Mouse (Mus musculus): ENCODE measurements around the gene Pmp22.

Gene Pmp22

DNA sequence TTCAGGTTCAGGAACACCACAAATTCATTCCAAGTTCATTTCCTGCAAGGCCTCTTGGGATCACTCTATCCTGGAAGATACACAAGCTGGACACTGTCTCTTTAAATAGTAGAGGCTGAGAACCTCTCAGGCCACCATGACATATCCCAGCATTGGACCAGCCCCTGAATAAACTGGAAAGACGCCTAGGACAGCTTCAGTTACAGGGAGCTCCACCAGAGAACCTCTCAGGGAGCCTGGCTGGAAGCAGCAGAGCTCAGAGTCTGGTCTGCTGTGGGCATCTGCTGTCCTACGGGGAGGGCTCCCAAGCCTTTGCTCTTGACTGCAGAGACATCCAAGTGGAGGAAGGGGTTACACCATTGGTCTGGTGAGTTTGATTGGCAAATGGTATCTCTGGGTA is at the start of gene Pmp22:
Pmp22 (plus strand) TSS at position 199 of the 400 bp plus-strand sequence.
- DNase-seq (ENCODE audit: low spot score): no peak

DNA sequence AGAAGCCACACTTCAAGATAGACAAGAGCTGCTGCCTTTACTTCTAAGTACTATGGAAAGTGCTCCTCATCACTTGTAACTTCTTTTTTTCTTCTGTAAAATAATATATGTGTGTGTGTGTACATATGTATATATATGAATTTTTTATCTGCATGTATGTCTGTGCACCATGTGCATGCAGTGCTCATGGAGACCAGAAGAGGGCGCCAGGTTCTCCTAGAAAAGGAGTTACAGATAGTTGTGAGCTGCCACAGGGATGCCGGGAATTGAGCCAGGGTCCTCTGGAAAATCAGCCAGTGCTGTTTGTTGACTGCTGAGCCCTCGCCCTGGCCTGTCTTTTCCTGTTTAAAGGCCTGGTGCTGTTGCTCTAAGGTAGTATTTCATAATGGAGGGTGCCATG is 44.2 kb upstream of the Pmp22 start:
- no peak for DNase-seq (ENCODE audit: low spot score)

DNA sequence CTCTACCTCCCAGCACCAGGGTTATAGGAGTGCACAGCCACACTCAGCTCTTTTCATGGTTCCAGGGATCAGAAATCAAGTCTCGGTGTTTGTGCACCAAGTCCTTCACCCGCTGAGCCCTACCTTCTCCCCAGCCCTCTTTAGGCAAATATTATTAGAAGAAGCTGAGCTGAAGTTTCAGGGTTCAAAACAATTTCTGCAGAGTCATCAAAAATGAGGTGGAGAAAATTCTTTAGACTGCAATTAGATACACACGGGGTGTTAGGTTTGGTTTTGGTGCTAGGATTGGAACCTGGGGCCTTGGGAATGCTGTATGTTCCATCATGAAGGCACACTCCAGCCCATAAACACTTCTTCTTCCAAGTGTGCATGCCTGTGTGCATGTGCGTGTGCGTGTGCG is 40.1 kb upstream of the Pmp22 start:
- no peak for DNase-seq (ENCODE audit: low spot score)

DNA sequence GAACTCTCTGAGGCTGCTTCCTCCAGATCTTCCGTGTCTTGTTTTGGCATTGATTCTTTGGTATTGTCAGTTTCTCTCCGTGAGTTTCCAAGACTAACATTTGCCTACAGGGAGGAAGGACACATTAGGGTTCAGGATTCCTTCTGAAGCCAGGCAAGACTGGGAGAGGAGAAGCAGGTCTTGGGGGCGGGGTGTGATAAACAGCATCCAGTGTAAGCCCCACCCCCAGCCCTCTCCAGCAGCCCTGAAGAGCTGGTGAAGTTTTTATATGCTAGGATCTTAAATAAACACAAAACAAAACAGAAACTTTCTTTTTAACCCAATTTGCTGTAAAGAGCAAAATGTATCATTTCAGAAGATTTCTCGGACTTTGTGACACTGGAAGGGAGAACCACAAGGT is 38.6 kb upstream of the Pmp22 start:
- DNase-seq (ENCODE audit: low spot score): no peak

DNA sequence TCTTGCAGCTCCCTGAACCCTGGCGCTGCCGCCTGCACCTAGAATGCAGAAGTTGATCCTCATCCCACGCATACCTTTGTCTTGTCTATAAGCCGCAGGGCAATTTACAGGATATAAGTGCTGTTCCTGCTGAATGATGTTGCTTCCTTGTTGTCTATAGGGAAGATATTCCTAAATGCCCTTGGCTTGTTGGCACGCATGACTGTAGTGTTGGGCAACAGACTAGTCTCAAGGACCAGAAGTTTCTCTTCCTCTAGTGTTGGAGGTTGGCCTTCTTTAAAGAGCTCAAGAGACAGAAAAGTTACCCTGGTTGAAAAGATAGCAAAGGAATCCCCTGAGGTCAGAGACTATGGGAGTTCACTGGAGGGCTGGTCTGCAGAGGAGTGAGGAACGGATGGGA is 37.8 kb upstream of the Pmp22 start:
- no peak for DNase-seq (ENCODE audit: low spot score)

DNA sequence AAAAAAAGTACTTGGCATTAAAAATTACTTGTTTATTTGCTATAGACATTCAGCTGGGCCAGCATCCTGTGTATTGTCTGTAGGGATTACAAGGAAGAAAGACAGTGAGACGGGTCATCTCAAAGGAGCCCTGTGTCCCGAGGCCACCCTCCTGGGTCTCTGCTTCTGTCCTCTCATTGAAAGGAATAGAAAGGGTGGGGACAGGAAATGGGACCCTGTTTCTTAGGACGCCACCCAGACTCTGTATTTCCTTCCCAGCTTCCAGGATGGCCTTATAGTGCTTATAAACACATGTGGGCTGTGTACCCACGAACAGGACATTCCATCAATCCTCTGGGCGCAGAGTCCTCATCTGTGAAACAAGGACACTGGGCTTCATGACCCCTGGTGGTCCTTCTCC is 36.5 kb upstream of the Pmp22 start:
- DNase-seq (ENCODE audit: low spot score): no peak

DNA sequence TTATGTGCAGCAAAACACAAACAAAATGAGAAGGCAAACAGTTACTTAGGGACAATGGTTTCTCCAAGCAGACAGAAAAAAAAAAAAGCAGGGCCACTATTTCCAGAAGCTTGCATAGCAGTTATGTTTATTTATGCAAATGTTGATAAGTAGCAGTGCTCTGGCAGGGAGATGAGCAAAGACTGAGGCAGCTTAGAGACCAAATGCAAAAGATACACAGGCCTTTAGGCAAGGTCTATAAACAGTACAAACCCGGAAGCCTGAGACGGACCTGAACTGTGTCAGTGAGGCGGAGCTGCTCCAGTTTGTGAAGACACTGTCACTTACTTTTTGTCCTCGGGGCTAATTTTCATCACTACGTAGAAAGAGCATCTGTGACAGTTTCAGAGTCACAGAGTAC is 35.2 kb upstream of the Pmp22 start:
- DNase-seq (ENCODE audit: low spot score): no peak

DNA sequence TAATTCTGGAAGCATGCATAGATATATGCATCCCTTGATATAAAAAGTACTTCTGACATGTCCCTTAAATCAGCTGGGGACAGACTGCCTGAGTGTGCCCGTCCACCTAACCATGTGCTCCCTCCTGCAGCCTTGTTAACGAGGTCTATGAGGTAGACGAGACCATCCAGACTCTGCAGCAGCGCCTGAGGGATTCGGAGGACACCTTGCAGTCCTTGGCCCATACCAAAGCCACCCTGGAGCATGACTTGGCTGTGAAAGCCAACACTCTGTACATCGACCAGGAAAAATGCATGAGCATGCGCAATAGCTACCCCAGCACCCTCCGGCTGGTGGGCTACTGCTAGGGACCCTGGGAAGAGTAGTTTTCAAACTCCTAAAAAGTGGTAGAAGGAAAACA is 34.3 kb upstream of the Pmp22 start:
- DNase-seq (ENCODE audit: low spot score): no peak

DNA sequence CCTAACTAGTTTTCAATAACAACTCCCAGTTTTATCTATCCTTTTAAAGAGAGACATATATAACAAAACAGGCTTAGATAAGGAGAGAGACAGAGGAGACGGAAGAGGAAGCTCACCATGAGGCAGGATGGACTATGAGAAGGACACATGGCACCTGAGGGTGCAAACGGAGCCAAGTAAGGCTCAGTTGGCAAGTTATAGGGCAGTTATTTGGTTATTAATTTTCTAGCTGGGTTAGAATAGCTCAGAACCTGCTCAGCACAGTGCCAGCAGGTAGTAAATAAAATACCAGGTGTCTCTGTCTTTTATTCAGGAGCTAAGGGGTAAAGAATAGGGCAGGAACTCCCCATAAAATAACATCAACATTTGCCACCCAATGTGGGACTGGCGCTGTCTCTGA is 30.8 kb upstream of the Pmp22 start:
- DNase-seq (ENCODE audit: low spot score): no peak

DNA sequence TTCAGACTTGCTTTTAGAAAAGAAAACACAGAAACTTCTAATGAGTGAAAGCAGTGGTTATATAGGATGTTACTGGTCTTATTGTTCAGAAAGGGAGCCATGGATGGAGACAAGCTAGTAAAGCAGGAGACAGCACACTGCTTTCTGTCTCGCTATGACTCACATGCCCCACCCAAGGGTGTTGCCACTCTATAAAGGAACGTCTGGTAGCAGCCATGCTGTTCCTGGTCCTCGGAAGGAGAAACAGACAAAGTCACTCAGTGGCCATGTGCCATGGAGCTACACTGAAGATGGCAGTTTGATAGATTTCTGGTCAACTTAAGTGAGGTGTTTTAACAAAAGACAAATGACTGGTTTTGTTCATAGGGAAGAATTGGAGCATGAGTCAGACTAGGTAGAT is 29.4 kb upstream of the Pmp22 start:
- DNase-seq (ENCODE audit: low spot score): peak; percentile 14

DNA sequence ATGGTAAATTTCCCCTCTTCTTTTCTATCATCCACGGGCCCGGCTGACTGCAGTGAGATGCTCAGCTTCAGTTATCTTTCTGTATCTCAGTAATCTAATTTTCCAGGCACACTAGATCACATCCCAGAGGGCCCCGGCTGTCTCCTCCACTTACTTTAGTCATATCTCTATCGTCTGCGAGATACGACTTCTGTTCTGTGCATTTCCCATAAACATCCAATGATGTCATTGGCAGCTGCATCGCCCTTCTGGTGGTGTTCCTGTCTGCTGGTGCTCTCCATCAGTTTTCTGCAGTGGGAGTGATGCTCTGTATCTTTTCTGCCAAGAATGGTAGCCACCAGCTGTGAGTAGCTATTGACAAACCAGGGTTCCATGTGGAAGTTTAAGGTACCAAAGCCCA is 25.5 kb upstream of the Pmp22 start:
- peak; percentile 91 for DNase-seq (ENCODE audit: low spot score)

DNA sequence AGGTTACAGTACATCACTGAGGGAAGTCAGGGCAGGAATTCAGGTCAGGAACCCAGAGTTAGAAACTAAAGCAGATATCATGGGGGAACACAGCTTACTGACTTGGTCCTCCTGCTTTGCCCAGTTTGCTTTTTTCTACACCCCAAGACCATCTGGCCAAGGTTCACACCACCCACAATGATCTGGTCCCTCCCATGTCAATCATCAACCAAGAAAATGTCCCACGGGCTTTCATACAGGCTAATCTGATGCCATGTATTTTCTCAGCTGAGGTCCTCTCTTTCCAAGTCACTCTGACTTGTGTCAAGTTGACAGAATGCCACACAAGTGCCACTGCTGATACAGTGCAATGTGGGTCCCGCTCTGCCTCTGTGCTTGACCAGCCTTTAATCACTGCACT is 24.8 kb upstream of the Pmp22 start:
- no peak for DNase-seq (ENCODE audit: low spot score)

DNA sequence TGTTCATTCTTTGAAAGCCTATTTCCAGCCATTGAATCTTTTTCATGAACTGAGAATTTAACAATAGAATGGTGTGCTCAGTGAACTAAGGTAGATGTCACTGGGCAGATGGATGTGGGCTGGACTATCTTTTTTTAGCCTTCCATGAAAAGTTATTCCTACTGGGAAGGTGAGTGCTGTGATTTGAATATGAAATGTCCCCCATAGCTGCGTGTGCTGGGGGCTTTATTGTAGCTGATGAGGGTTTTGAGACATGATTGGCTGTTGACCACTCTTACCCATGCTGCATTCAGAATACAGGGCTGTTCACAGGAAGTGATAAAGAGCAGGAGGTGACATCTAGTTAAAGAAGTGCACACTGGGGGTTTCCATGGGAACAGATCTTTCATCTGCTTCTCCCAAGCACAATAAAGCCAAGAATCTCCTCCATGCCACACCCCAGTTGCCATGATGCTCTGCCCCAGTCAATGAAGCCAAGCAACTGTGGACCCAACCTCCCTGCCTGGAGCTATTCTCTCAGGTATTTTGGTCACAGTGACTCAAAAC is 19.5 kb upstream of the Pmp22 start:
- DNase-seq (ENCODE audit: low spot score): no peak

DNA sequence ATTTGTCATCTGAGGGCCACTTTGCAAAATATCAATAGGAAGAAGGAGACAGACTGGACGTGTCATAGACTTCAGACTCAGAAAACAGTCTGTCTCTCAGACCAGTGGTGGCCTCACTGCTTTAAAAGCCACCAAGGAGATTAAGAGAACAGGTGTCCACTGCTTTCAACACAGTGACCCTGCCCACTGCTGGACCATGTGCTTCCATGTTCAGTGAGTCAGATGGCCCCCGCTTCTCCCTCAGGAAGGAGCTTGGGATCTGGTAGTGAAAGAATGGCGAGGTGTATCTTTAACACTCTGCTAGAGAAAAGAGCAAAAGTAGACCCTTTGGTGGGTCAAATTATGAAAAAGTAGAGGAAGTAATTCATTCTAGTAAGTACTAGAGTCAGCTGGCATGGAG is 18.5 kb upstream of the Pmp22 start:
- DNase-seq (ENCODE audit: low spot score): no peak

DNA sequence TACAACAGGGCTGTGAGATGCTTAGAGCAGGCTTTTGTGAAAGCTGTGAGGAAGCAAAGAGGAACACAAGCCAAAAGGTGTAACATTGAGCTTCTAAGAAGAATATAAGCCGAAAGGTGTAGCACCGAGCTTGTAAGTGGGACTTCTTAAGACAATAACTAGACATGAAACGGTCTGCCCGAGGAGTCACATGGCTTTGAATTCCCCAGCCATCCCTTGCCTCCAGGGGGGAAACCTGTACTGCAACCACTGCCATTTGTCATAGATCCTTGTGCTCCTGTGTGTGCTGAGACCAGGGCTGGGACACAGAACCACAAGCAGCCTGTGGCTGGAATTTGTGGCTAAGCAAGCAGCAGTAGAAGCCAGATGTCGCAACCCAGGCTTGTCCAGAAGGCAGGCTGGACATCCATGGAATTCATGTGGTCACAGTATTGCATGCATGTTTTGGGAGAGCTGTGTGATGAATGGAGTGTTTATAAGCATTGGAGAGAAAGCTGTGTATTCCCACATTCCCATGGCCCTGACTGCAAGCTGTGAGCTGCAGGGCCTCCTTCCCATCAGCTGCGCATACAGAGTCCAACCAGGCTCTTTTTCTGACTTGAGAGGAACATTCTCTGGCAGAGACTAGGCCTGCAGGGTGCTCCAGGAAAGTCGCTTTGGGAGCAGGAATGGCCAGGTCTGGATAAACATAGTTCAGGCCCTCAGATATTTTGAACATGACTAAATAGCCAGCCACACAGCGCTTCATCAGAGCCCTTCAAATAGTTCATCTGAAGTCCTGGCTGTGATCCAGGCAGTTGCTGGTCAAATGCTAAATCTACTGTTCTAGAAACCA is 13.8 kb upstream of the Pmp22 start:
- DNase-seq (ENCODE audit: low spot score): no peak

DNA sequence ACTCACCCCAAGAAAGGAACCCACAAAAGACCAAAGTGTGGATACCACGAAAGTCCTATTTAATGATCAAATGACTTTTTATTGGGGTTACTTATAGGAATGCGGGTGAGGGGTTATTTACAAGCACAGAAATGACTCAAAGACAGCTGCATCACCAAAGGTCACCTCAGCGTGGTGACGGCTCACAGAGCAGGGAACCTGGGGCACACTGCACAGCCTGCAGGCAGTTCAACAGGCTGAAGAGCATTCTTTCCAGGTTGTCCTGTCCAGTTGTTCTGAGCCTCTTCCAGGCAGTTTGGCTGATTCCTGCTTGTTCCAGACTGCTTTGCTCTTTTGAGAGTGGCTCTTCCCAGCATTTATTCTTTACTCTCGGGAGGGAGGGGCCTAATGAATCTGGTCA is 12.1 kb upstream of the Pmp22 start:
- DNase-seq (ENCODE audit: low spot score): no peak

DNA sequence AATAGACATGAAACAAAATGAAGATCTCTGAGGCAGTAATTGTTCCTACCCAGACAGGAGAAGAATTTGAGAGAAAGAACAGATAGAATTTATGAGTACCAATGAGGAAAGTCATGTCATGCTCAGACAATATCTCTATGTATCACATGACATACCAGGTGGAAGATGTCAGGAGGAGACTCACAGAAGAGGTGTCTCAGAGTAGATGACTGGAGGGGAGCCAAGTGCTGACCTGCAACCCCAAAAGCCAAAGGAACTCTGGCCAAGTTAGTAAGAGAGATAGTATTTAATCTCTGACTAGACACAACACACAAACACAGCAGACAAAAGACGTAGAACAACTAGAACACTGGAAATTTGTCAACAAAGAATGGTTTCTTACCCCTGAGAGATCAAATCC is 11.5 kb upstream of the Pmp22 start:
- DNase-seq (ENCODE audit: low spot score): no peak

DNA sequence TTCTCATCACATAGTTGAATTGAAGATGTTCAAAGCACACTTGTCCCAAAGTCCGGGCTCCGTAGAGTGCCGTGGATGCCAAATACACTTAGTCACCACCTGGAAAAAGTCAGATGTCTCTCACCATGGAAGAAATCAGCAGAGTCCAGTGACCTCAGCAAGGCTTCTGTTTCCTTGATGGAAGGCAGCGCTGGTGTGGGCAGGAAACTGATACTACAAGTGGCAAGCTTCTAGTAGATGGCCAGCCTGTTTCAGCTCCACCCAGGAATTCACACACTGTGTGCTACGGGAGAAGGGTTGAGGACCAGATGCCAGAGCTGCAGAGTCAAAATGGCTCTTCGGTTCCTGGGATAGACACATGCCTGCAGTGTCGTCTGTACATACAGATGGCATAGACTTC is 9.0 kb upstream of the Pmp22 start:
- DNase-seq (ENCODE audit: low spot score): peak; percentile 29

DNA sequence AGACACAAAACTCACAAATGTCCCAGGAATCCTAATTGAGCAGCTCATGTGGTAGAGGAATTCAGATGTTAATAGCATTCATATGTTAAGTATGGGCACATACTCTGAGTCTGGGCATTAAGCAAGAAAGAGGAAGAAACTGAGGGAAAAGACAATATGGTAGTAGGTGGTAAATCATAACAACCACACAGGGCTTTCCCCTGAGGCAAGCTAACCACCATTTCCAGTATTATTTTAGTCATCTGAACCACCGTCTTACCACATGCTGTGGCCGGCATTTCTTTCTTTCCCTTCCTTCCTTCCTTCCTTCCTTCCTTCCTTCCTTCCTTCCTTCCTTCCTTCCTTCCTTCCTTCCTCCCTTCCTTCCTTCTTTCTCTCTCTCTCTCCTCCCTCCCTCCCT is 6.5 kb upstream of the Pmp22 start:
- DNase-seq (ENCODE audit: low spot score): no peak

DNA sequence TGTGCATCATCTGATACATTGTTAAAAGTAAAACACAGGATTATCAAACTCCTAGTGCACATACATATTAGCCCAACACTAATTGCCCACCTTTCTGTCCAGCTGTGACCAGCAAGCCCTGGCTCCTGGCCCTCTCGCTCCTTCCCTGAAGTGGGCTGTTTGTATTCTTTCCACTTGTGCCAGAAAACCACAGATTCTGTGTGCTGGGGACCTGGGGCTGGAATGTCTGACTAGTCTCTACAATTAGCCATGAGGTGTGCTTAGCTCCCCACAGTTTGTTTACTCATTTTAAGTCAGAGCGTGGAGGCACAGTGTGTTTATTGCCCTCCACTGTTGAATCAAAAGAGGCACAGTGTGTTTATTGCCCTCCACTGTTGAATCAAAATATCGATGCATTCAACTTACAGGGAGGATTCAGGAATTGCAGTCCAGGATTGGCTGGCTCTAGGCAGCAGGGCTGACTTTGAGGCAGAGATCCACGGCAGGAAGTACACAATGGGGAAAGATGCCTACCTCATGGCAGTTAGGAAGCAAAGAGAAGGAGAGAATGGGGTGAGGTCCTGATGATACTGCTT is 5.9 kb upstream of the Pmp22 start:
- no peak for DNase-seq (ENCODE audit: low spot score)

DNA sequence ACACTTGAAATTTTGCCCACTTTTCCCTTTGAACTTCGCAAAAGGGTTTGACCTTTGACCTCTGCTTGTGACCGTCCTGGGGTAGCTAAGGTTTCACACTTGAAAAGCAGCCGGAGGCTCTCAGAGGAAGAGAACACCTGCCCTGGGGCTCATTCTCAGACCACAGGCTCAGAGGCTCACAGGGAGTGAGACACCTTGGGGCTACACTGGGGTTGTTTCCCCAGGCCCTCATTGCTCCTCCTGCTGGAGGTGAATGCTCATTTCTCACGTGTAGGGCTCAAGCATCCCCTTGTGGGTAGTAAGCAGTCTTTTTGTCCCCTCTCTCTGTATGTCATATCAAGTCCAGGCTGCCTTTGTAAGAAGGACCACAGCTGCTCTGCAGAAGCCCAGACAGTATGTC is 4.5 kb upstream of the Pmp22 start:
- no peak for DNase-seq (ENCODE audit: low spot score)

DNA sequence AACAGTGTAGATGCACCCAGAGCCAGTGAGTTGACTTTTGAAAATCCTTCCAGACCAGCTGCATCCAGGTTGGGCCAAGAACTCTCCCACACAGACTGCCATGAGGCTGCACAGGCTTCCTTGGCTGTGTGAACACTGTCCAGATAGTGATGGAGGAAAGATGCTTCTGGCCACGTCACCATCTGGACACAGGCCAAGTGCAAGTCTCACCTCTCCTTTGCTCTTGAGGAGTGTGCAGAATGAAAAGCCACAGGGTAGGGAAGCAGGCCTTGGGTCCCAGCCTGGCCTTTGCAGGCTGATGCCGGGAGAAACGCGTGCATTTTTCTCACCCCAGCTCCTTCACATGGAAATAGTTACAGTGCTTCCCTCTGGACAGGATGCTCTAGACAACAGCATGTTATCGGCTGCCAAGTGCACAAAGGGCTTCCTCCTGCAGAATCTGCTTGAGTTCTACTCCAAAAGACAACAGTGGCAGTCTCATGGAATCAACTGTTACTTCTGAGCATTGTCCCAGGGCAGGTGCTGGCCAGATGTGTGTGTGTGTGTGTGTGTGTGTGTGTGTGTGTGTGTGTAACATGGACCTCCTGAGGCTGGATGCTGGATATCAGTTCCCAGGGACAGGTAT is 2.8 kb upstream of the Pmp22 start:
- peak; percentile 37 for DNase-seq (ENCODE audit: low spot score)

DNA sequence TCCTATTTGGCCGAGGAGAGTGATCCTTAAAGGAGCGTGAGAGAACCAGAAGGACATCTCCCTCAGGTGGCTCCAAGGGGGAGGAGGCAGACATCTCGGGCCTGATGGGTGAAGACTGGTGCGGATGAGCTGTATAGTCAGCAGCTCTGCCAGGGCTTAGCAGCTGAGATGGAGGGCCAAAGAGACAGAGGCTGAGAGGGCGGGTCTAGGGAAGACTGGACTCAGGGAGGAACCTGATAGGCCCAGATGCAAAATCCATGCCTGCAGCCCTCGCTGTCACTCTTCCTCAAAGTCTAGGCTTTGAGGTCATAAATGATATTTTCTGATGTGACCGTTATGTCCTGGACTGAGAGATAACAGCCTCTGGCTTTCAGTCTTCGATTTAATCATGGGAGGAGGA is 1.8 kb upstream of the Pmp22 start:
- no peak for DNase-seq (ENCODE audit: low spot score)

All from MN1 (cell line).